Mouse (Mus musculus): ENCODE results near the gene Cyren. TPM values are rescaled to one million over a fixed set of nuclear protein-coding genes. Genes with fewer than 3 reads are reported as not detected.

The Cyren gene
- not detected in 2 replicates for polyA plus RNA-seq (2012; ENCODE audit: insufficient read depth, insufficient read length, low replicate concordance, missing spikeins)

GRCm38 (mm10) chr6:34877509-34878321, at the start of gene Cyren:
Gene Cyren (minus strand): TSS chr6:34878060.
- WGBS, result under 1% methylated on average over 56 of the region's 56 CpGs

GRCm38 (mm10) chr6:34927594-34927993, 49.7 kb upstream of the Cyren start:
- H3K4me1 ChIP-seq (ENCODE audit: control insufficient read depth, insufficient read depth, low read length), result no peaks in the 10 kb centered on the region
- no peak overlapping the region for H3K27ac ChIP-seq (ENCODE audit: insufficient read depth, low read depth, low read length)
- H3K4me3 ChIP-seq (ENCODE audit: insufficient read depth, low read depth, low read length), result no peak overlapping the region
- WGBS, result 95% methylated on average over 8 of the region's 8 CpGs
- TF ChIP-seq CTCF (IDR thresholded peaks at IDR 0.05; ENCODE audit: insufficient read depth, low read depth, low read length) (no peak), POLR2A (IDR thresholded peaks at IDR 0.05; ENCODE audit: insufficient read depth, low read depth, low read length) (no peak)

More at GRCm38 (mm10) chr6:34877509-34878321, at the start of gene Cyren:
- peaks cover 7% of the 10 kb centered on the region for H3K4me1 ChIP-seq (ENCODE audit: control insufficient read depth, insufficient read depth, low read length)
- peak within 1 kb of the TSS; percentile 61 for H3K4me3 ChIP-seq (ENCODE audit: insufficient read depth, low read depth, low read length)
- peak within 1 kb of the TSS; percentile 54 for H3K27ac ChIP-seq (ENCODE audit: insufficient read depth, low read depth, low read length)
- peak; percentile 79 for TF ChIP-seq CTCF (IDR thresholded peaks at IDR 0.05; ENCODE audit: insufficient read depth, low read depth, low read length)
- peak; percentile 92 for TF ChIP-seq POLR2A (IDR thresholded peaks at IDR 0.05; ENCODE audit: insufficient read depth, low read depth, low read length)

- no peaks in the 10 kb centered on the region for H3K4me1 ChIP-seq (ENCODE audit: control insufficient read depth, insufficient read depth, low read length)
- no peak overlapping the region for H3K4me3 ChIP-seq (ENCODE audit: insufficient read depth, low read depth, low read length)
- H3K27ac ChIP-seq (ENCODE audit: insufficient read depth, low read depth, low read length), result no peak overlapping the region
- no peak for TF ChIP-seq POLR2A (IDR thresholded peaks at IDR 0.05; ENCODE audit: insufficient read depth, low read depth, low read length)
- TF ChIP-seq CTCF (IDR thresholded peaks at IDR 0.05; ENCODE audit: insufficient read depth, low read depth, low read length), result peak; percentile 32
- 48% methylated on average over 4 of the region's 4 CpGs for WGBS
These were observed 49.3 kb upstream of the Cyren start for GRCm38 (mm10) chr6:34927156-34927555.

GRCm38 (mm10) chr6:34921941-34922340, 44.1 kb upstream of the Cyren start:
- no peaks in the 10 kb centered on the region for H3K4me1 ChIP-seq (ENCODE audit: control insufficient read depth, insufficient read depth, low read length)
- no peak overlapping the region for H3K4me3 ChIP-seq (ENCODE audit: insufficient read depth, low read depth, low read length)
- H3K27ac ChIP-seq (ENCODE audit: insufficient read depth, low read depth, low read length), result no peak overlapping the region
- WGBS, result 54% methylated on average over 14 of the region's 14 CpGs
- TF ChIP-seq CTCF (IDR thresholded peaks at IDR 0.05; ENCODE audit: insufficient read depth, low read depth, low read length) (0 out of 2 replicates have a peak, but pooled peaks have one; percentile 41), POLR2A (IDR thresholded peaks at IDR 0.05; ENCODE audit: insufficient read depth, low read depth, low read length) (no peak)

- Histone ChIP-seq H3K4me3 (ENCODE audit: insufficient read depth, low read depth, low read length) (no peak overlapping the region), H3K4me1 (ENCODE audit: control insufficient read depth, insufficient read depth, low read length) (no peaks in the 10 kb centered on the region), H3K27ac (ENCODE audit: insufficient read depth, low read depth, low read length) (no peak overlapping the region)
- TF ChIP-seq CTCF (IDR thresholded peaks at IDR 0.05; ENCODE audit: insufficient read depth, low read depth, low read length), result no peak
- TF ChIP-seq POLR2A (IDR thresholded peaks at IDR 0.05; ENCODE audit: insufficient read depth, low read depth, low read length), result no peak
- 95% methylated on average over 12 of the region's 12 CpGs for WGBS
These were observed 42.8 kb upstream of the Cyren start for GRCm38 (mm10) chr6:34920631-34921030.

GRCm38 (mm10) chr6:34919956-34920355, 42.1 kb upstream of the Cyren start, which contains the start of gene Stra8:
Gene Stra8 (plus strand): TSS chr6:34920163.
- no peak within 1 kb of the TSS for H3K27ac ChIP-seq (ENCODE audit: insufficient read depth, low read depth, low read length)
- H3K4me3 ChIP-seq (ENCODE audit: insufficient read depth, low read depth, low read length), result no peak within 1 kb of the TSS
- 67% methylated on average over 10 of the region's 10 CpGs for WGBS
- no peak for TF ChIP-seq POLR2A (IDR thresholded peaks at IDR 0.05; ENCODE audit: insufficient read depth, low read depth, low read length)
- no peak for TF ChIP-seq CTCF (IDR thresholded peaks at IDR 0.05; ENCODE audit: insufficient read depth, low read depth, low read length)
- no peaks in the 10 kb centered on the region for H3K4me1 ChIP-seq (ENCODE audit: control insufficient read depth, insufficient read depth, low read length)

- TF ChIP-seq CTCF (IDR thresholded peaks at IDR 0.05; ENCODE audit: insufficient read depth, low read depth, low read length), result no peak
- TF ChIP-seq POLR2A (IDR thresholded peaks at IDR 0.05; ENCODE audit: insufficient read depth, low read depth, low read length), result no peak
- H3K27ac ChIP-seq (ENCODE audit: insufficient read depth, low read depth, low read length), result no peak overlapping the region
- no peak overlapping the region for H3K4me3 ChIP-seq (ENCODE audit: insufficient read depth, low read depth, low read length)
- no peaks in the 10 kb centered on the region for H3K4me1 ChIP-seq (ENCODE audit: control insufficient read depth, insufficient read depth, low read length)
- WGBS, result 91% methylated on average over 7 of the region's 7 CpGs
These were observed 41.3 kb upstream of the Cyren start for GRCm38 (mm10) chr6:34919146-34919545.

GRCm38 (mm10) chr6:34914462-34914861, 36.6 kb upstream of the Cyren start:
- H3K27ac ChIP-seq (ENCODE audit: insufficient read depth, low read depth, low read length), result no peak overlapping the region
- TF ChIP-seq CTCF (IDR thresholded peaks at IDR 0.05; ENCODE audit: insufficient read depth, low read depth, low read length), result no peak
- no peak for TF ChIP-seq POLR2A (IDR thresholded peaks at IDR 0.05; ENCODE audit: insufficient read depth, low read depth, low read length)
- peaks cover 4% of the 10 kb centered on the region for H3K4me1 ChIP-seq (ENCODE audit: control insufficient read depth, insufficient read depth, low read length)
- H3K4me3 ChIP-seq (ENCODE audit: insufficient read depth, low read depth, low read length), result no peak overlapping the region
- WGBS, result 89% methylated on average over 3 of the region's 3 CpGs

GRCm38 (mm10) chr6:34913341-34914040, 35.6 kb upstream of the Cyren start:
- peaks cover 4% of the 10 kb centered on the region for H3K4me1 ChIP-seq (ENCODE audit: control insufficient read depth, insufficient read depth, low read length)
- H3K4me3 ChIP-seq (ENCODE audit: insufficient read depth, low read depth, low read length), result no peak overlapping the region
- TF ChIP-seq CTCF (IDR thresholded peaks at IDR 0.05; ENCODE audit: insufficient read depth, low read depth, low read length) (no peak), POLR2A (IDR thresholded peaks at IDR 0.05; ENCODE audit: insufficient read depth, low read depth, low read length) (no peak)
- WGBS, result 91% methylated on average over 13 of the region's 13 CpGs
- H3K27ac ChIP-seq (ENCODE audit: insufficient read depth, low read depth, low read length), result no peak overlapping the region
